Mouse (Mus musculus) cerebellum, adult 11 months (tissue): ENCODE data around the gene Slc6a21.
A peak's percentile ranks its signal among the peaks of the same experiment; 100 is the strongest.

Experiments
- DNase-seq: peaks from one replicate; pipeline ENCODE4 v3.0.0; 2022

Gene Slc6a21

DNA sequence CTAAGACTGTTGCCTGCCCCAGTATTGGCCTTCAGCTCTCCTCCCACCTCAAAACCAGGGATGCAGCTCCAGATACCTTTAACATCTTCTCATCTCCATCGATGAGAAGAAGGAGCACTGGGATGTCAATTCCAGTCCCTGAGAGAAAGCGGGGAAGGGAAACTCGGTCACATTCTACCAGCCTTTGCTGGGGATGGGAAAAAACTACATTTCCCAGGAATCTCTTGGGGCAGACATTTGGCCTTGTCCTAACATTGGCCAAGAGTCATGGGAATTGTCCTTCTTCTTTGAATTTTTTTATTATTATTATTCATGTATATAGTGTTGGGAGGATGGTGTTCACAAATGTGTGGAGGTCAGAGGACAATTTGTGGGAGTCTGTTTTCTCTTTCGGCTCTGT lies 44.9 kb downstream of the Slc6a21 start:
- no peak for DNase-seq

GRCm38 (mm10) chr7:45323069-45323468 lies 45.8 kb downstream of the Slc6a21 start:
- no peak for DNase-seq

GRCm38 (mm10) chr7:45325800-45326199 lies 48.5 kb downstream of the Slc6a21 start:
- DNase-seq = no peak

DNA sequence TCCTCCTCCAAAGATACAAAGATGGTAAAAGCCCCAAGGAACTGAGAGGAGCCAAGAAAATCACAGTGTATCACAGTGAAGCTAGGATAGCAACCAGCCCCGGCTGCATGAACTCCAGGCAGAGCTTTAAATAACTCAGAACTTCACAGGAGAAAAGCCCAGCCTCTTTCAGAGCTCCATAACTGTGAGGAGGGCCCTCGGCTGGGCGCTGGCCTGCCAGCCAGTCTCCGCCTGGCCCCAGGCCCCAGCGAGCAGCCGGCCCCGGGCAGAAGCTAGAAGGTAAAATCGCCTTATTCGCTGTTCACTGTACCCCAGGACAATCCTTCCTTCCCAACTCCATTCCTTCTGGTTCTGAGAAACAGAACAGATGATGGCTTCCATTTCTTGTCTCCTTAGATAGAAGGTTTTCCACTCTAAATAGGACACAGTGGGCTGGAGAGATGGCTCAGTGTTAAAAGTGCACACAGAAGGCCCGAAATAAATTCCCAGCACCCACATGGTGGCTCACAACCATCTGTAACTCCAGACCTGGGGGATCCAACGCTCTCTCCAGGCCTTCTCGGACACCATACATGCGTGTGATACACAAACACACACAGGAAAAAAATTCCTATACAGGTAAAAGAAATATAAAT lies 51.6 kb downstream of the Slc6a21 start:
- DNase-seq = no peak

DNA sequence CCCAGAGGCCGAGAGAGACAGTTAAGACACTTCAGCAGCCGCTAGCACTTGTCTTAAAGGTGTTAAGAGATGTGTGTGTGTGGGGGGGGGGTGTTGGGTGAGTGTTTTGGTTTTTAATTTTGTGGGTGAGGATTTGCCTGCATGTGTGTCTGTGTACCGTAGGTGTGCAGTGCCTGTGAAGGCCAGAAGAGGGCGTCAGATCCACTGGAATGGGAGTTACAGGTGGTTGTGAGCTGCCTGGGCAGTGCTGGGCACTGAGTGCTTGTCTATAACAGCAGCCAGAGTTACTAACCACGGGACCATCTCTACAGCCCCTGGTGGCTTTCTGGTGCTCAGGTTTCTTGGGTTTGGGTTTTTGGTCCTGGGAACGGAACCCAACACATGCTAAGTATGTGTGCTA lies 54.2 kb downstream of the Slc6a21 start:
- DNase-seq = no peak

DNA sequence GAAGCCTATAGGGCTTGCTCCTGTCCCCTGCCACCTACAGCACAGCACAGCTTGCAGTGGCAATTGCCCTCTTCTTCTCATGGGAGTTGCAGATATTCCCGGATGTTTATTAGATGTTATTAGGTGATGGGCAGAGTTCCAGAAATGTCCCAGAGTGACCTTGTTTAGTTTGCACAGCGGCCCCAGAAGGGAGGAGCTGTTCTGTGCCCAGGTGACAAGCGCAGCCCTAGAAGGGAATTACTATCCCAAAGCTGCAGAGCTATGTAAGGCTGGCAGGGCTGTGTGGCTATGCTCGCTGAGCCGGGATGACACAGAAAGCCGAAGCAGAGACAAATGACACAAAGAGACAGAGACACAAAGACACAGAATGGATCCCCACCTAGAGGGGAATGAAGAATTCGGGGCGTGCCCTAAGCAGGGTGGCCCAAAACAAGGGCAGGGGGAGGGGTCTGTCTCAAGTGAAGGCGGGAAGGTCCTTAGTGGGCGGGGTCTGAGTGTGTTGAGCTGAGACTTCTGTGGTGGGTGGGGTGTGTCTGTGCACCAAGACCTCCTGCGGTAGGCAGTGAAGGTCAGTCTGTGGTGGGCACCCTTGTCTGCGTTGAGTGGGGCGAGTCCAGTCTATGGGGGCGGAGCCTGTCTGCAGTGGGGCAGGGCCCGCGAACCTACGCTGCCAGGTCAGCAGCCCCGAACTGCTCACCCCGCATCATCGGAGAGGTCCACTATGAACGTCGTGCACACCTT lies 55.5 kb downstream of the Slc6a21 start:
- no peak for DNase-seq

DNA sequence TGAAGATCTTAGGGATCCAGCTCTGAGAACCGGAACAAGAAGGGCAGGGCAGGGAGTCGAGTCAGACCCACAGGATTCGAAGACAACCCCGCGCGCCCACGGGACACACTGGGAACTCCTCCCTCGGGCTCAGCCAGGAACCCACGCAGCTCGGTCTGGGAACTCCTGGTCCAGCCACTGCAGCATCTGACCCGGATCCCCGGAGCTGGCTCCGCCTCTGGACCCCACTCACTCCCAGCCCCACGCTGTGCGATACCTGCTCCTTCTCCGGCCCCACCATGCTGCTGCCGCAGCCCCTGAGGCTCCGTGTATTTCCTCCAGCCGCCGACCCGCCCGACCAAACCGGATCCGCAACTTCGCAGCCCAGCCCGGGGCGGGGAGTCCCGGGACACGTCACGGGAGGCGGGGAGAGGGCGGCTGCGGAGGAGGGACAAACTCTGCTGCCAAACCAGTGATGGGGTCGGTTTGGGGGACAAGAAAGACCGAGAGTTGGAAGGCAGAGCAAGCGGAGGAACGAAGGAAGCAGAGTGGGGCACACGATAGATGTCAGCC lies 56.2 kb downstream of the Slc6a21 start, which contains the start of gene Trpm4:
TSS of gene Trpm4 (minus strand) at position 350 of the 552 bp plus-strand sequence.
- peak; percentile 56 for DNase-seq

DNA sequence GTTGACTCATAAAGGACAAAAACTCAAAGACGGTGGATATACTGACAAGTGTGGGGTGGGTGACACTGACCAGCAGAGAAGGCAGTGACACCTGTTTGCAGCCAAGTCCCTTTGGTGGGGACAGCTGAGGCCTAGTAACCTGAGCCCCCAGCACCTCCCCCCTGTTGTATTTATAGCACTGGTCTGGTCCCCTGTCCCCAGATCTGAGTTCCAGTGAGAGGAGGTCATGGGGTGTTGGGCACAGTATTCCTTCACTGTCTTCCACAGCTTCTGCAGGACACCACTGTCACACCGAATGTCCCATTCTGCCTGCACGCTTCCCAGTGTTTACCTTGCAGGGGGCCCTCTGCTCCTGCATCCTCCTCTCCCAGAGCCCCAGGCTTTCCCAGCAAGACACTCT lies 57.3 kb downstream of the Slc6a21 start:
- DNase-seq = no peak

DNA sequence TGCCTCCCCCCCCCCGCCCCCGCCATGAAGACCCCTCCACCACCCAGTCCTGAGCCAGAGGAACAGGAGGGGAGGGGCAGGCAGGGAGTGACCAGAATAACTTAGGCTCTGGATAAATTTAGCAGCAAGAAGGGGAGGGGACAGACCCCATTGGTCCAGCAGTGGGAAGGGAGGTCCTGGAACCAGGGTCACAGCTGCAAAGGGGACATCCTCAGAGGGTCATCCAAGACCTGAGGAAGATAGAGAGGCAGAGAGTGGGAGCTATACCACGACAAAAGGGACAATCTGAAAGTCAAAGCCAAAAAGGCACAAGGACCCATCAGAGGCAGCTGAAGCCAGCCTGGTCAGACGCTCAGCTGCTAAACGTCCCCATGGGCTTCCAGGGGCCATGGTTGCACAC lies 57.7 kb downstream of the Slc6a21 start, which contains the start of gene Hrc:
TSS of gene Hrc (plus strand) at position 235 of the 400 bp plus-strand sequence.
- no peak for DNase-seq

DNA sequence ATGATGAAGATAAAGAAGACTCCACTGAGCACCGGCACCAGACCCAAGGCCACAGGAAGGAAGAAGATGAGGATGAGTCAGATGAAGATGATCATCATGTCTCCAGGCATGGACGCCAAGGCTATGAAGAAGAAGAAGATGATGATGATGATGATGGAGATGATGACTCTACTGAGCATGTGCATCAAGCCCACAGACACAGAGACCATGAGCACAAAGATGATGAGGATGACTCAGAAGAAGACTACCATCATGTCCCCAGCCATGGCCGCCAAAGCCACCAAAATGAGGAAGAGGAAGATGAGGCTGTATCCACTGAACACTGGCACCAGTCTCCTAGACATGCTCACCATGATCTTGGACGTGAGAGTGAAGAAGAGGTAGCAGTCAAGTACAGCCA lies 59.0 kb downstream of the Slc6a21 start:
- DNase-seq = no peak

DNA sequence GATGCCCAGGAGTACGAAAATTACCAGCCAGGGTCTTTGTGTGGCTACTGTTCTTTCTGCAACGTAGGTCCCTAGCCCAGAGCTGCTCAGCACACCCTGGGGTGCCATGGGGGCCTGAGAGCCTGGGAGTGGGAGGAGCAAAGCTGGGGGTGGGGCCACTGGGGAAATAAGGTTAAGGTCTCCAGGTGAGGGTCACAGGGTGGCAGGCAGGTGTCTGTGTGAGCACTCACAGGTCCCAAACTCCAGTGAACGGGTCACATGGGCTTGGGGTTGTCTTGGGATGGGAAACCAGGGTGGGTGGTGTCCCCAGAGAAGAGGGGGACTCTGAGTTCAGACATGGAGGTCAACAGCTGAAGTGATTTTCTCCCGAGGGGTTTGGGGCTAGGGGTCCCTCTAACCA lies 60.2 kb downstream of the Slc6a21 start:
- no peak for DNase-seq

- DNase-seq = no peak
Measured at GRCm38 (mm10) chr7:45338161-45338911, 61.0 kb downstream of the Slc6a21 start.
